Mouse (Mus musculus) C2C12 (cell line): Measurements from ENCODE around the gene Vash2.

Experiments used
- CEBPB ChIP-seq: IDR thresholded peaks from one replicate; pipeline ENCODE4 v1.6.1; 2011; ENCODE audit warnings: low read depth, mild to moderate bottlenecking, control low read depth, moderate library complexity
- CTCF ChIP-seq: IDR thresholded peaks from one replicate; pipeline ENCODE4 v1.5.1; 2011; ENCODE audit not compliant: control insufficient read depth, insufficient read depth, insufficient read length
- MAX ChIP-seq: IDR thresholded peaks from one replicate; pipeline ENCODE4 v1.6.1; 2011; ENCODE audit warnings: mild to moderate bottlenecking, control low read depth
- USF1 ChIP-seq: IDR thresholded peaks from one replicate; pipeline ENCODE4 v1.6.1; 2011; ENCODE audit warnings: low read depth, mild to moderate bottlenecking, control low read depth, moderate library complexity

GRCm38 (mm10) chr1:190951014-190951413 is 28.1 kb downstream of the Vash2 start:
- TF ChIP-seq CEBPB (no peak), MAX (no peak), CTCF (no peak), USF1 (no peak)
